Mouse (Mus musculus) CH12.LX (cell line): ENCODE results near the gene Olfr784. TPM values are rescaled to one million over a fixed set of nuclear protein-coding genes. Genes with fewer than 3 reads are reported as not detected.

Source experiments
- polyA plus RNA-seq: library from polyadenylated mRNA; unstranded; fragments of >175 nt; gene quantifications from 2 replicates; pipeline ENCODE4 v1.2.1, GENCODE M21; 2012; ENCODE audit warnings: low read depth; ENCODE audit not compliant: insufficient read length
- total RNA-seq, 2 experiments: library from RNA; depleted of rRNA; stranded (reverse); fragments of 300-350 nt in 1 of 2; fragments of >200 nt in 1 of 2; gene quantifications; 2 replicates each; pipeline ENCODE4 v1.2.3; 2012 to 2014

Olfr784 gene
- total and polyA plus RNA-seq, 3 experiments, result 0.08 to 0.10 TPM; not detected in 1

Other genes starting within 250 kb of the Olfr784 start
Only the 20 nearest of the 22 such genes appear.
- gene Olfr771, start 219.3 kb upstream of the Olfr784 start, total RNA-seq (2012; rRNA removed), result not detected in 2 replicates
- not detected in 2 replicates for gene Olfr771, start 219.3 kb upstream of the Olfr784 start, total RNA-seq (2014; rRNA removed)
- not detected in 2 replicates for gene Olfr771, start 219.3 kb upstream of the Olfr784 start, polyA plus RNA-seq
- gene Olfr772, start 206.2 kb upstream of the Olfr784 start, total RNA-seq (2012; rRNA removed), result not detected in 2 replicates
- gene Olfr772, start 206.2 kb upstream of the Olfr784 start, total RNA-seq (2014; rRNA removed), result not detected in 2 replicates
- gene Olfr772, start 206.2 kb upstream of the Olfr784 start, polyA plus RNA-seq, result not detected in 2 replicates
- not detected in 2 replicates for gene Olfr773, start 196.7 kb upstream of the Olfr784 start, total RNA-seq (2012; rRNA removed)
- not detected in 2 replicates for gene Olfr773, start 196.7 kb upstream of the Olfr784 start, total RNA-seq (2014; rRNA removed)
- not detected in 2 replicates for gene Olfr773, start 196.7 kb upstream of the Olfr784 start, polyA plus RNA-seq
- not detected in 2 replicates for gene Olfr774, start 147.9 kb upstream of the Olfr784 start, total RNA-seq (2012; rRNA removed)
- gene Olfr774, start 147.9 kb upstream of the Olfr784 start, total RNA-seq (2014; rRNA removed), result not detected in 2 replicates
- gene Olfr774, start 147.9 kb upstream of the Olfr784 start, polyA plus RNA-seq, result not detected in 2 replicates
- gene Olfr775, start 135.7 kb upstream of the Olfr784 start, total RNA-seq (2012; rRNA removed), result not detected in 2 replicates
- not detected in 2 replicates for gene Olfr775, start 135.7 kb upstream of the Olfr784 start, total RNA-seq (2014; rRNA removed)
- gene Olfr775, start 135.7 kb upstream of the Olfr784 start, polyA plus RNA-seq, result not detected in 2 replicates
- not detected in 2 replicates for gene Olfr776, start 125.0 kb upstream of the Olfr784 start, total RNA-seq (2012; rRNA removed)
- gene Olfr776, start 125.0 kb upstream of the Olfr784 start, total RNA-seq (2014; rRNA removed), result not detected in 2 replicates
- gene Olfr776, start 125.0 kb upstream of the Olfr784 start, polyA plus RNA-seq, result not detected in 2 replicates
- gene Olfr777, start 112.6 kb upstream of the Olfr784 start, total RNA-seq (2012; rRNA removed), result not detected in 2 replicates
- gene Olfr777, start 112.6 kb upstream of the Olfr784 start, total RNA-seq (2014; rRNA removed), result not detected in 2 replicates
- gene Olfr777, start 112.6 kb upstream of the Olfr784 start, polyA plus RNA-seq, result not detected in 2 replicates
- gene Olfr780, start 66.0 kb upstream of the Olfr784 start, total RNA-seq (2012; rRNA removed), result not detected in 2 replicates
- not detected in 2 replicates for gene Olfr780, start 66.0 kb upstream of the Olfr784 start, total RNA-seq (2014; rRNA removed)
- gene Olfr780, start 66.0 kb upstream of the Olfr784 start, polyA plus RNA-seq, result not detected in 2 replicates
- not detected in 2 replicates for gene Olfr781, start 55.2 kb upstream of the Olfr784 start, total RNA-seq (2012; rRNA removed)
- gene Olfr781, start 55.2 kb upstream of the Olfr784 start, total RNA-seq (2014; rRNA removed), result not detected in 2 replicates
- not detected in 2 replicates for gene Olfr781, start 55.2 kb upstream of the Olfr784 start, polyA plus RNA-seq
- gene Olfr782, start 35.2 kb upstream of the Olfr784 start, total RNA-seq (2012; rRNA removed), result not detected in 2 replicates
- gene Olfr782, start 35.2 kb upstream of the Olfr784 start, total RNA-seq (2014; rRNA removed), result not detected in 2 replicates
- gene Olfr782, start 35.2 kb upstream of the Olfr784 start, polyA plus RNA-seq, result not detected in 2 replicates
- gene Olfr785, start 21.3 kb downstream of the Olfr784 start, total RNA-seq (2012; rRNA removed), result not detected in 2 replicates
- not detected in 2 replicates for gene Olfr785, start 21.3 kb downstream of the Olfr784 start, total RNA-seq (2014; rRNA removed)
- not detected in 2 replicates for gene Olfr785, start 21.3 kb downstream of the Olfr784 start, polyA plus RNA-seq
- not detected in 2 replicates for gene Olfr786, start 43.2 kb downstream of the Olfr784 start, total RNA-seq (2012; rRNA removed)
- gene Olfr786, start 43.2 kb downstream of the Olfr784 start, total RNA-seq (2014; rRNA removed), result not detected in 2 replicates
- not detected in 2 replicates for gene Olfr786, start 43.2 kb downstream of the Olfr784 start, polyA plus RNA-seq
- not detected in 2 replicates for gene Olfr787, start 77.8 kb downstream of the Olfr784 start, total RNA-seq (2012; rRNA removed)
- not detected in 2 replicates for gene Olfr787, start 77.8 kb downstream of the Olfr784 start, total RNA-seq (2014; rRNA removed)
- gene Olfr787, start 77.8 kb downstream of the Olfr784 start, polyA plus RNA-seq, result not detected in 2 replicates
- not detected in 2 replicates for gene Olfr788, start 86.9 kb downstream of the Olfr784 start, total RNA-seq (2012; rRNA removed)
- gene Olfr788, start 86.9 kb downstream of the Olfr784 start, total RNA-seq (2014; rRNA removed), result not detected in 2 replicates
- gene Olfr788, start 86.9 kb downstream of the Olfr784 start, polyA plus RNA-seq, result not detected in 2 replicates
- not detected in 2 replicates for gene Olfr789, start 100.7 kb downstream of the Olfr784 start, total RNA-seq (2012; rRNA removed)
- not detected in 2 replicates for gene Olfr789, start 100.7 kb downstream of the Olfr784 start, total RNA-seq (2014; rRNA removed)
- not detected in 2 replicates for gene Olfr789, start 100.7 kb downstream of the Olfr784 start, polyA plus RNA-seq
- not detected in 2 replicates for gene Olfr790, start 114.4 kb downstream of the Olfr784 start, total RNA-seq (2012; rRNA removed)
- not detected in 2 replicates for gene Olfr790, start 114.4 kb downstream of the Olfr784 start, total RNA-seq (2014; rRNA removed)
- not detected in 2 replicates for gene Olfr790, start 114.4 kb downstream of the Olfr784 start, polyA plus RNA-seq
- not detected in 2 replicates for gene Olfr791, start 137.7 kb downstream of the Olfr784 start, total RNA-seq (2012; rRNA removed)
- gene Olfr791, start 137.7 kb downstream of the Olfr784 start, total RNA-seq (2014; rRNA removed), result not detected in 2 replicates
- gene Olfr791, start 137.7 kb downstream of the Olfr784 start, polyA plus RNA-seq, result not detected in 2 replicates
- not detected in 2 replicates for gene Olfr792, start 155.1 kb downstream of the Olfr784 start, total RNA-seq (2012; rRNA removed)
- gene Olfr792, start 155.1 kb downstream of the Olfr784 start, total RNA-seq (2014; rRNA removed), result not detected in 2 replicates
- not detected in 2 replicates for gene Olfr792, start 155.1 kb downstream of the Olfr784 start, polyA plus RNA-seq
- not detected in 2 replicates for gene Olfr794, start 183.6 kb downstream of the Olfr784 start, total RNA-seq (2012; rRNA removed)
- gene Olfr794, start 183.6 kb downstream of the Olfr784 start, total RNA-seq (2014; rRNA removed), result not detected in 2 replicates
- gene Olfr794, start 183.6 kb downstream of the Olfr784 start, polyA plus RNA-seq, result not detected in 2 replicates
- not detected in 2 replicates for gene Olfr796, start 228.5 kb downstream of the Olfr784 start, total RNA-seq (2012; rRNA removed)
- gene Olfr796, start 228.5 kb downstream of the Olfr784 start, total RNA-seq (2014; rRNA removed), result not detected in 2 replicates
- gene Olfr796, start 228.5 kb downstream of the Olfr784 start, polyA plus RNA-seq, result 0.07 TPM in 1 of 2 replicates, not detected in the other